Mouse (Mus musculus) layer of hippocampus, adult 2 months (tissue): Measurements from ENCODE around the gene Trp73. TPM values are rescaled to one million over a fixed set of nuclear protein-coding genes. Genes with fewer than 3 reads are reported as not detected.

Experiments
- DNase-seq, 2 experiments: peaks; one replicate each; pipeline ENCODE4 v3.0.0; 2022; ENCODE audit warnings: low spot score in 2 of 2
- H3K27ac ChIP-seq: fragments of 200-600 bp; 2 replicates; pipeline ENCODE4 v1.8.1; 2022
- H3K4me3 ChIP-seq: fragments of 200-600 bp; 2 replicates; pipeline ENCODE4 v1.8.1; 2022; ENCODE audit warnings: mild to moderate bottlenecking
- CTCF ChIP-seq: fragments of 200-600 bp; conservative IDR thresholded peaks from 2 replicates; pipeline ENCODE4 v1.8.1; 2022; ENCODE audit warnings: antibody characterized with exemption, mild to moderate bottlenecking, moderate library complexity
- total RNA-seq, 2 experiments: library from RNA; stranded (reverse); gene quantifications; 2 replicates each; pipeline ENCODE4 v1.2.3; 2021

Gene Trp73
- total RNA-seq, 2 experiments from 2014 or later = 3.3 to 3.6 TPM

- Histone ChIP-seq H3K27ac (no peak overlapping the region; the same call in 1 of the 2 replicates), H3K4me3 (no peak overlapping the region)
- DNase-seq = no peak
- no peak for TF ChIP-seq CTCF
Observed at GRCm38 (mm10) chr4:154015476-154015875, 124.5 kb downstream of the Trp73 start.

DNA sequence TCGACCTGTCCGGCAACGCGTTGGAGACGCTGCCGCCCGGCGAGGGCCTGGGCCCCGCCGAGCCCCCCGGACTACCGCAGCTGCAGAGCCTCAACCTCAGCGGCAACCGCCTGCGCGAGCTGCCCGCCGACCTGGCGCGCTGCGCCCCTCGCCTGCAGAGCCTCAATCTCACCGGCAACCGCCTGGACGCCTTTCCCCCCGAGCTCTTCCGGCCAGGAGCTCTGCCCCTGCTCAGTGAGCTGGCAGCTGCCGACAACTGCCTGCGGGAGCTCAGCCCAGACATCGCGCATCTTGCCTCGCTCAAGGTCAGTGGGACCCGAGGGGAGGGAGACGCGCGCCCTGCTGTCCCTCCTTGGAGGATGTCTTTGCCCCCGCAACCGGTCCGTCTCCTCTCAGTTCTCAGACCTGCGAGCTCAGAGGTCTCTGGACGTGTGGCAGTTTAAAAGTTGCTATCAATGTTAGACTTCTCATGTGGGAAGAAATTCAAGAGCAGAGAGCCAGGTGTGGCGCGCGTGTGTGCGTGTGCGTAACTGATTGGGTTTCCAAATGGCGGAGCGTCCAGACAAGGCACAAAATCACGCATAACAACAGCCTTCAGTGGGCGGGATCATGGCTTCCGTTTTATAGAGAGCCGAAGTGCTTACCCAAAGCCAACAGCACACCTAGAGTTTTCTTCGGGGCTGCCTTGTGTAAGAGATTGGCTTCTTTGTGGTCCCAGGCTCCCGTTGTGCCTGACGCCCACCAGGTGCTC, 127.7 kb downstream of the Trp73 start:
- Histone ChIP-seq H3K4me3 (peak overlapping the region; percentile 93), H3K27ac (peak overlapping the region; percentile 92)
- no peak for TF ChIP-seq CTCF
- DNase-seq = peak in 1 of 2 experiments; percentile 18

DNA sequence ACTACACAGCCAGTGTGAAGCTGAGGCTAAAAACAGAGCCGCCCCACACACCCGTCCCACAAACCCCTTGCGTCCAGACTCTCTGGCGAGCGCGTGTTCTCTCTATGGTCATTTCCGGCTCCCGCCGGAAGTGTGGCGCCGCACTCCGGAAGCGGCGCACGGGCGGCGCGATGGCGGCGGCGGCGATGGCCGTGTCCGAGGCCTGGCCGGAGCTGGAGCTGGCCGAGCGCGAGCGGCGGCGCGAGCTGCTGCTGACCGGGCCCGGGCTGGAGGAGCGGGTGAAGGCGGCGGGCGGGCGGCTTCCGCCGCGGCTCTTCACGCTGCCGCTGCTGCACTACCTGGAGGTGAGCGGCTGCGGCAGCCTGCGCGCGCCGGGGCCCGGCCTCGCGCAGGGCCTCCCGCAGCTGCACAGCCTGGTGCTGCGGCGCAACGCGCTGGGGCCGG, 128.3 kb downstream of the Trp73 start, which contains the start of gene Lrrc47:
Gene Lrrc47, plus strand, starts transcription at position 86 of the 444 bp plus-strand sequence.
- peak; percentile 79 to 84 for DNase-seq
- Histone ChIP-seq H3K4me3 (peak within 1 kb of the TSS; percentile 93), H3K27ac (peak within 1 kb of the TSS; percentile 92)
- no peak for TF ChIP-seq CTCF

- H3K4me3 ChIP-seq = peak overlapping the region; percentile 93
- peak overlapping the region; percentile 92 for H3K27ac ChIP-seq
- DNase-seq = no peak
- TF ChIP-seq CTCF = no peak
Observed at GRCm38 (mm10) chr4:154010907-154011645, 128.9 kb downstream of the Trp73 start.

GRCm38 (mm10) chr4:154007759-154008158, 132.2 kb downstream of the Trp73 start:
- TF ChIP-seq CTCF = no peak
- Histone ChIP-seq H3K27ac (no peak overlapping the region), H3K4me3 (no peak overlapping the region)
- no peak for DNase-seq

GRCm38 (mm10) chr4:154006264-154006663, 133.7 kb downstream of the Trp73 start:
- Histone ChIP-seq H3K27ac (no peak overlapping the region), H3K4me3 (no peak overlapping the region)
- DNase-seq = no peak
- TF ChIP-seq CTCF = no peak

Other genes with a start within 250 kb of the Trp73 start
- 10 to 100 TPM; 25.5 to 28.8 TPM for gene A430005L14Rik, start 183.0 kb downstream of the Trp73 start, total RNA-seq
- 10 to 100 TPM; 17.2 to 18.3 TPM for gene Dffb, start 165.1 kb downstream of the Trp73 start, total RNA-seq
- gene Cep104, start 165.0 kb downstream of the Trp73 start, total RNA-seq = 10 to 100 TPM; 31.6 to 34.8 TPM
- 10 to 100 TPM; 65.4 to 70.3 TPM for gene Lrrc47, start 128.5 kb downstream of the Trp73 start, total RNA-seq
- 1 to 10 TPM; 6.3 to 7.8 TPM for gene Smim1, start 114.0 kb downstream of the Trp73 start, total RNA-seq
- 1 to 10 TPM; 1.2 to 1.4 TPM for gene Ccdc27, start 97.5 kb downstream of the Trp73 start, total RNA-seq
- gene Wrap73, start 2.2 kb upstream of the Trp73 start, total RNA-seq = 10 to 100 TPM; 32.4 to 33.3 TPM
- gene Tprgl, start 20.5 kb upstream of the Trp73 start, total RNA-seq = 100 to 1,000 TPM; 171 to 177 TPM
- gene Megf6, start 30.5 kb upstream of the Trp73 start, total RNA-seq = 1 to 10 TPM; 3.9 to 5.5 TPM
- gene Arhgef16, start 161.5 kb upstream of the Trp73 start, total RNA-seq = under 1 TPM; 0.18 to 0.42 TPM
- gene B230104I21Rik, start 195.9 kb upstream of the Trp73 start, total RNA-seq = under 1 TPM in 1 of 2 experiments, not detected in 1; 0.56 TPM